Mouse (Mus musculus): ENCODE measurements around the gene Serpina5.

DNA sequence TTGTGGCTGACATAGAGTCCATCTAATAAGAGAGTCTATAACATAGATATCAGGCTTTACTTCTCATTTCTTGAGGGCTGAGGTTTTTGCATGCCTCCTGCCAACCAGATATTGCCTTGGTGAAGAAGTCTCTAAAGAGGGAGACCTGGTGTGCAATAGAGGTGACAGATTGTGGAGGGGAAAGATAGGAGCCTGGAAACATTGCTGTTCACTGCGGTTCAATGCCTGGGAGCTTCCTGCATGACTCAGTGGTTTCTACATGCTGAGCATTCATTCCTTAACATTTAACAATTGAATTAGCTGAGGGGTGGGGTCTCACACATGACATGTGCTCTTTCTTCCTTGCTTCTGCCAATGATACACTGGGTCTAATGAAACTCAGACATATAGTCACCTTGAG is 22.2 kb downstream of the Serpina5 start:
- TF ChIP-seq CTCF (IDR thresholded peaks at IDR 0.05; ENCODE audit: borderline replicate concordance, extremely low read depth, insufficient read depth, insufficient read length): no peak
- no peak for TF ChIP-seq POLR2A (IDR thresholded peaks at IDR 0.05; ENCODE audit: borderline replicate concordance, extremely low read depth, insufficient read depth, insufficient read length, poor library complexity, severe bottlenecking)

Measured in brain, embryonic 14.5 days (tissue).